Mouse (Mus musculus) heart, embryonic 12.5 days (tissue): Measurements from ENCODE around the gene Hist1h2bl. TPM values are rescaled to one million over a fixed set of nuclear protein-coding genes. Genes with fewer than 3 reads are reported as not detected.
"Not testable (repeated sequence)": the region's sequence is repeated elsewhere in the genome, so short reads cannot be mapped to it uniquely, and the experiment has no call there.

ENCODE experiments used
- ATAC-seq: fragments of 200-750 bp; cut with Nextera tagmentation; 2 replicates; pipeline ENCODE4 v1.8.0; 2017; ENCODE audit warnings: moderate TSS enrichment, moderate library complexity; ENCODE audit not compliant: insufficient number of reproducible peaks, low FRiP score
- H3K27ac ChIP-seq: fragments of 300-500 bp; sonication (generic); 2 replicates; pipeline ENCODE4 v1.5.1; 2016; ENCODE audit warnings: mild to moderate bottlenecking, moderate library complexity; ENCODE audit not compliant: poor library complexity, severe bottlenecking
- H3K27me3 ChIP-seq: fragments of 300-500 bp; sonication (generic); replicated peaks from 2 replicates; pipeline ENCODE4 v1.6.1; 2016; ENCODE audit warnings: mild to moderate bottlenecking, moderate library complexity
- H3K36me3 ChIP-seq: fragments of 300-500 bp; sonication (generic); 2 replicates; pipeline ENCODE4 v1.6.1; 2016; ENCODE audit warnings: mild to moderate bottlenecking, moderate library complexity
- H3K4me1 ChIP-seq: fragments of 300-500 bp; sonication (generic); replicated peaks from 2 replicates; pipeline ENCODE4 v1.6.1; 2016; ENCODE audit warnings: mild to moderate bottlenecking
- H3K4me2 ChIP-seq: fragments of 300-500 bp; sonication (generic); 2 replicates; pipeline ENCODE4 v1.6.1; 2016; ENCODE audit warnings: mild to moderate bottlenecking, moderate library complexity
- H3K4me3 ChIP-seq: fragments of 300-500 bp; sonication (generic); 2 replicates; pipeline ENCODE4 v1.5.1; 2016; ENCODE audit warnings: mild to moderate bottlenecking
- H3K9ac ChIP-seq: fragments of 300-500 bp; sonication (generic); 2 replicates; pipeline ENCODE4 v1.6.1; 2016; ENCODE audit warnings: mild to moderate bottlenecking, moderate library complexity
- H3K9me3 ChIP-seq: fragments of 300-500 bp; sonication (generic); replicated peaks from 2 replicates; pipeline ENCODE4 v1.6.1; 2016; ENCODE audit warnings: mild to moderate bottlenecking, moderate library complexity
- WGBS: fragments of 180-500 bp; shearing (Covaris S2); methylation state at CpG from one replicate; pipeline ENCODE4 v1.1.7; 2016; 5-methylcytosine and 5-hydroxymethylcytosine counted together
- polyA plus RNA-seq: library from polyadenylated mRNA; unstranded; fragments of >200 nt; fragmentation: Nextera tagmentation; extraction: Ambion mirVana; gene quantifications from 2 replicates; pipeline ENCODE4 v1.2.1, GENCODE M21; 2016

Hist1h2bl gene
- polyA plus RNA-seq: 0.91 TPM in 1 of 2 replicates, not detected in the other

- Histone ChIP-seq H3K4me1 (peaks cover 21% of the 10 kb centered on the region), H3K27ac (peak within 1 kb of the TSS; percentile 96), H3K9ac (peak within 1 kb of the TSS; percentile 82), H3K4me2 (peak within 1 kb of the TSS; percentile 90), H3K4me3 (peak within 1 kb of the TSS; percentile 52)
- H3K27me3 ChIP-seq, H3K36me3 ChIP-seq, H3K9me3 ChIP-seq: not testable (repeated sequence)
- peak; percentile 93 for ATAC-seq
- WGBS: under 1% methylated on average over 36 of the region's 50 CpGs
Observed at GRCm38 (mm10) chr13:21715864-21716539, at the start of gene Hist1h2bl, which contains the start of gene Hist1h2ai. Gene Hist1h2bl (minus strand): TSS chr13:21716143. Gene Hist1h2ai (plus strand): TSS chr13:21716422.

GRCm38 (mm10) chr13:21755707-21756106 is 39.8 kb upstream of the Hist1h2bl start:
- 92% methylated on average over 1 of the region's 1 CpGs for WGBS
- no peaks in the 10 kb centered on the region for H3K27me3 ChIP-seq
- no peak for ATAC-seq
- no peaks in the 10 kb centered on the region for H3K9me3 ChIP-seq
- H3K9ac ChIP-seq: no peak overlapping the region
- no peaks in the 10 kb centered on the region for H3K36me3 ChIP-seq
- H3K4me1 ChIP-seq: peaks cover 9% of the 10 kb centered on the region
- no peak overlapping the region for H3K4me3 ChIP-seq
- no peak overlapping the region for H3K27ac ChIP-seq
- H3K4me2 ChIP-seq: no peak overlapping the region

DNA sequence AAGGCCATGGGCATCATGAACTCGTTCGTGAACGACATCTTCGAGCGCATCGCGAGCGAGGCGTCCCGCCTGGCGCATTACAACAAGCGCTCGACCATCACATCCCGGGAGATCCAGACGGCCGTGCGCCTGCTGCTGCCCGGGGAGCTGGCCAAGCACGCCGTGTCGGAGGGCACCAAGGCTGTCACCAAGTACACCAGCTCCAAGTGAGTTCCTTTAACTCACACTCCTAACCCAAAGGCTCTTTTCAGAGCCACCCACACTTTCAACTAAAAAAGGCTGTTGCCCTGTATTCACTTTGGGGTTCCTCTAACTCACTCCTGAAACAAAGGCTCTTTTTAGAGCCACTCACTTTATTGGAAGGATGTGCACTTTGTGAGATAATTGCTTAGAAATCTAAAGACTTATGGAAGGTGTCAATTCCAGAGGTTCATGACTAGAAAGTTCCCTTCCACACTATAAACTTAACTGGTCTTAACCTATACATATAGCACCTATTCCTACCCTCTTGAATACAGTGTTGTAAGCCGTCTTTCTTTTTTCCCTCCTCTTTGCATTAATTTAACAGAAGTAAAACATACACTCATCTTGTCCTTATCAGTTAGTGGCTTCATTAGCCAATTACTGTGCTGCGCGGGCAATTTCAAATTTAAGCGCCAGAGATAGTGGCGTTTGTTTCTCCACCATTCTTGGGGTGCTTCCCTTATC is 38.5 kb upstream of the Hist1h2bl start:
- not testable (repeated sequence) for H3K27me3 ChIP-seq, H3K36me3 ChIP-seq, H3K9me3 ChIP-seq
- Histone ChIP-seq H3K4me1 (peaks cover 11% of the 10 kb centered on the region), H3K4me2 (peak overlapping the region; percentile 86), H3K27ac (peak overlapping the region; percentile 96), H3K4me3 (peak overlapping the region; percentile 58), H3K9ac (peak overlapping the region; percentile 78)
- WGBS: under 1% methylated on average over 18 of the region's 26 CpGs
- 0 out of 2 replicates have a peak, but pooled peaks have one; percentile 2 for ATAC-seq

DNA sequence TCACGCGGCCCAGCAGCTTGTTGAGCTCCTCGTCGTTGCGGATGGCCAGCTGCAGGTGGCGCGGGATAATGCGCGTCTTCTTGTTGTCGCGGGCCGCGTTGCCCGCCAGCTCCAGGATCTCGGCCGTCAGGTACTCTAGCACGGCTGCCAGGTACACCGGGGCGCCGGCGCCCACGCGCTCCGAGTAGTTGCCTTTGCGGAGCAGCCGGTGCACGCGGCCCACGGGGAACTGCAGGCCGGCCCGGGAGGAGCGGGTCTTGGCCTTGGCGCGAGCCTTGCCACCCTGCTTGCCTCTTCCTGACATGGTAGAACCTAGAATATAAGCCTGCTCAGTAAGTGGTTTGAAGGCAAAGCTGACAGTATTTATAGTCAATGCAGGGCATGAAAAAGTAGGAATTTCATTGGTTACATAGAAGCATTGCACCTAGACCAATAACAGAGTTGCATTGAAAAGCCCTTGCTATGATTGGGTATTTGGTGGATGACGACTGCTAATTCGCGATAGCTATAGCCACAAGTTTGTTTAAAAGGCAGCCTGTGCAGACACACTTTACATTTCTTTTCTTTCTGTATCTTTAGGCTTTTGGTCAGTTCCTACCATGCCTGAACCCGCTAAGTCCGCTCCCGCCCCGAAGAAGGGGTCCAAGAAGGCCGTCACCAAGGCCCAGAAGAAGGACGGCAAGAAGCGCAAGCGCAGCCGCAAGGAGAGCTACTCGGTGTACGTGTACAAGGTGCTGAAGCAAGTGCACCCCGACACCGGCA is 37.8 kb upstream of the Hist1h2bl start, which contains the start of the genes Hist1h2ak and Hist1h2bn:
Gene Hist1h2ak (minus strand): TSS at position 304 of the 762 bp plus-strand sequence.
Gene Hist1h2bn (plus strand): TSS at position 600 of the 762 bp plus-strand sequence.
- Histone ChIP-seq H3K4me3 (peak within 1 kb of the TSS; percentile 58), H3K9ac (peak within 1 kb of the TSS; percentile 78), H3K4me2 (peak within 1 kb of the TSS; percentile 86), H3K4me1 (peaks cover 13% of the 10 kb centered on the region), H3K27ac (peak within 1 kb of the TSS; percentile 96)
- not testable (repeated sequence) for H3K27me3 ChIP-seq, H3K36me3 ChIP-seq, H3K9me3 ChIP-seq
- under 1% methylated on average over 50 of the region's 50 CpGs for WGBS
- ATAC-seq: peak; percentile 94

- H3K4me1 ChIP-seq: peaks cover 13% of the 10 kb centered on the region
- peak overlapping the region; percentile 86 for H3K4me2 ChIP-seq
Observed at GRCm38 (mm10) chr13:21753051-21753523, 37.1 kb upstream of the Hist1h2bl start.

DNA sequence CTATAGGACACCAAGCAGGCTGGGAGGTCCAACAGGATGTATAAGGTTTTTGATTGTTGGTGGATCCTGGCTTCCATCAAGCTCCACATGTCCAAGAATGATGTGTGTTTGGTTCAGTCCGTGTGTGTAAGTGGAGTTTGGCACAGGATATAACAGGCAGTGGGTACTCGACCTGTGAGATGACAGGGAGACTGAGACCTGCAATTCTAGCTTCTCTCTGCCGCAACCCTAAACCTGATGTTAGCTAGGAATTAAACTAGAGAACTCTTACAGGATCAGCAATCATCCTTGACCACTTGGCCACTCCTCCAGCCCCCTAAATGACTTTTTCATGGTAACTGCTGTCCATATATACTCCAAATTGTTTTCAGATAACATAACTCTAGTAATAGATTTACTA is 36.4 kb upstream of the Hist1h2bl start:
- no peak for ATAC-seq
- no peaks in the 10 kb centered on the region for H3K36me3 ChIP-seq
- peak overlapping the region; percentile 66 for H3K27ac ChIP-seq
- H3K4me2 ChIP-seq: peak overlapping the region; percentile 48
- H3K9me3 ChIP-seq: no peaks in the 10 kb centered on the region
- 23% methylated on average over 3 of the region's 3 CpGs for WGBS
- no peaks in the 10 kb centered on the region for H3K27me3 ChIP-seq
- 0 out of 2 replicates have a peak overlapping the region, but pooled peaks have one; percentile 6 for H3K4me3 ChIP-seq
- peak overlapping the region; percentile 51; the same call in 1 of the 2 replicates for H3K9ac ChIP-seq
- peaks cover 16% of the 10 kb centered on the region for H3K4me1 ChIP-seq

More at GRCm38 (mm10) chr13:21753051-21753523, 37.1 kb upstream of the Hist1h2bl start:
- H3K36me3 ChIP-seq: no peaks in the 10 kb centered on the region
- H3K27me3 ChIP-seq: no peaks in the 10 kb centered on the region
- ATAC-seq: no peak; the same call in 1 of the 2 replicates
- H3K4me3 ChIP-seq: peak overlapping the region; percentile 49
- peak overlapping the region; percentile 78 for H3K9ac ChIP-seq
- H3K27ac ChIP-seq: peak overlapping the region; percentile 96
- WGBS: 4% methylated on average over 10 of the region's 10 CpGs
- H3K9me3 ChIP-seq: no peaks in the 10 kb centered on the region

- H3K9ac ChIP-seq: no peak overlapping the region
Observed at GRCm38 (mm10) chr13:21751827-21752226, 35.9 kb upstream of the Hist1h2bl start.

DNA sequence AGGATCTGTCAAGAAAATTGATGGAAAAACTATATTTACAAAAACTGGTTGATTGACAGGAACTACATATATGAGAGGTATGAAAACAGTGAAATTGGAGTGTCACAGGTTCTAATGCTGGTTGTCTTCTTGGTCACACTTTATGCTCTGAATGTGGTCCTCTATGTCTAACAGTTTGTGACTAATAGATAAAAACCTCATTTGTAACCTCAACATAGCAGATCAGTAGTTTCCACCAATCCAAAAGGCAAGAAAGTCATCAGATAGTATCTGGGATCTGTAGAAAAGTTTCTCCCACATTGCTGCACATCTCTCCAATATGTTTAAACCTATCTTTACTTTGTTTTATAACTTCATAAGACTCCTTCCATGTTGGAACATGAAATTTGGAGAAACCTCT is 35.5 kb upstream of the Hist1h2bl start:
- H3K4me1 ChIP-seq: peaks cover 18% of the 10 kb centered on the region
- no peaks in the 10 kb centered on the region for H3K9me3 ChIP-seq
- H3K36me3 ChIP-seq: no peaks in the 10 kb centered on the region
- H3K27me3 ChIP-seq: no peaks in the 10 kb centered on the region
- no peak overlapping the region for H3K27ac ChIP-seq
- ATAC-seq: no peak
- no peak overlapping the region for H3K4me2 ChIP-seq
- H3K9ac ChIP-seq: no peak overlapping the region
- no peak overlapping the region for H3K4me3 ChIP-seq

More at GRCm38 (mm10) chr13:21751827-21752226, 35.9 kb upstream of the Hist1h2bl start:
- Histone ChIP-seq H3K27ac (peak overlapping the region; percentile 40; the same call in 1 of the 2 replicates), H3K27me3 (no peaks in the 10 kb centered on the region), H3K4me1 (peaks cover 18% of the 10 kb centered on the region), H3K36me3 (no peaks in the 10 kb centered on the region), H3K9me3 (no peaks in the 10 kb centered on the region), H3K4me3 (no peak overlapping the region), H3K4me2 (peak overlapping the region; percentile 48)
- no peak for ATAC-seq
- WGBS: 28% methylated on average over 3 of the region's 3 CpGs

- not testable (repeated sequence) for H3K36me3 ChIP-seq, H3K9me3 ChIP-seq, H3K27me3 ChIP-seq
- Histone ChIP-seq H3K27ac (peak within 1 kb of the TSS; percentile 90), H3K9ac (peak within 1 kb of the TSS; percentile 78), H3K4me2 (peak within 1 kb of the TSS; percentile 87), H3K4me1 (peaks cover 18% of the 10 kb centered on the region), H3K4me3 (peak within 1 kb of the TSS; percentile 50)
- WGBS: under 1% methylated on average over 48 of the region's 56 CpGs
- ATAC-seq: peak; percentile 78
Observed at GRCm38 (mm10) chr13:21750159-21751017, 34.4 kb upstream of the Hist1h2bl start, which contains the start of gene Hist1h4k. Gene Hist1h4k (minus strand): TSS chr13:21750505.
